8 mouse cellular contexts compared by ENCODE assay signal in genomic region chr2:167596262-167596661, GRCm38 (mm10). TPM values are rescaled to one million over a fixed set of nuclear protein-coding genes. Genes with fewer than 3 reads are reported as not detected.
DNase-seq lines count a peak whose midpoint lies in the region; ATAC-seq lines count a peak whose summit lies in the region.

No protein-coding gene starts in this region.

- DNase-seq in embryo, embryonic 10 days (ENCODE audit: low spot score): peak; percentile 65
- DNase-seq in embryo, embryonic 9.5 days (ENCODE audit: extremely low spot score): no peak
- no peak for DNase-seq in kidney, adult 11 months
- peak; percentile 66 for DNase-seq in 3T3-L1 (ENCODE audit: low read depth, low spot score)
- no peak for DNase-seq in left cerebral cortex, adult 8-10 months (ENCODE audit: low spot score in 2 of 2)
- DNase-seq in gastrocnemius, postnatal 10 days: no peak

- WGBS in kidney, embryonic 14.5 days: 15% methylated on average over 4 of the region's 4 CpGs
- 39% methylated on average over 4 of the region's 4 CpGs for WGBS in intestine, embryonic 15.5 days

- no peak overlapping the region for H3K4me2 ChIP-seq in kidney, embryonic 14.5 days (replicated peaks; ENCODE audit: low read depth, low read length)
- H3K4me2 ChIP-seq in intestine, embryonic 15.5 days (replicated peaks): no peak overlapping the region

- H3K27ac ChIP-seq in kidney, embryonic 14.5 days (ENCODE audit: low read depth, low read length): peak overlapping the region; percentile 93
- peak overlapping the region; percentile 84 for H3K27ac ChIP-seq in intestine, embryonic 15.5 days

- H3K9me3 ChIP-seq in kidney, embryonic 14.5 days (ENCODE audit: control insufficient read depth, low read length): no peaks in the 10 kb centered on the region
- H3K9me3 ChIP-seq in intestine, embryonic 15.5 days: no peaks in the 10 kb centered on the region

- peaks cover 46% of the 10 kb centered on the region for H3K4me1 ChIP-seq in kidney, embryonic 14.5 days (ENCODE audit: control insufficient read depth, insufficient read depth, low read length)
- H3K4me1 ChIP-seq in intestine, embryonic 15.5 days (replicated peaks): peaks cover 56% of the 10 kb centered on the region

- no peaks in the 10 kb centered on the region for H3K36me3 ChIP-seq in kidney, embryonic 14.5 days (ENCODE audit: control insufficient read depth, insufficient read depth, low read length)
- no peaks in the 10 kb centered on the region for H3K36me3 ChIP-seq in intestine, embryonic 15.5 days

- no peaks in the 10 kb centered on the region for H3K27me3 ChIP-seq in kidney, embryonic 14.5 days (ENCODE audit: control insufficient read depth, insufficient read depth, low read length)
- no peaks in the 10 kb centered on the region for H3K27me3 ChIP-seq in intestine, embryonic 15.5 days (replicated peaks)

- ATAC-seq in kidney, embryonic 14.5 days (ENCODE audit: low FRiP score, low TSS enrichment): no peak
- no peak for ATAC-seq in intestine, embryonic 15.5 days

- no peak overlapping the region for H3K4me3 ChIP-seq in kidney, embryonic 14.5 days (ENCODE audit: low read length)
- H3K4me3 ChIP-seq in intestine, embryonic 15.5 days (replicated peaks): no peak overlapping the region

- no peak overlapping the region for H3K9ac ChIP-seq in kidney, embryonic 14.5 days (ENCODE audit: low read depth, low read length)
- H3K9ac ChIP-seq in intestine, embryonic 15.5 days: no peak overlapping the region; the same call in 1 of the 2 replicates

RNA-seq across cellular contexts. Expression of gene Ube2v1, which starts 35.6 kb away (rescaled TPM):
- polyA plus RNA-seq in kidney, embryonic 14.5 days (2014; fragmentation: Nextera tagmentation; extraction: Ambion mirVana): 212 and 283 TPM in 2 replicates
- 268 and 270 TPM in 2 replicates for polyA plus RNA-seq in intestine, embryonic 15.5 days (2015; fragmentation: Nextera tagmentation; extraction: Ambion mirVana)
- total RNA-seq in left cerebral cortex, adult 8-10 months (2022): 100 to 1,000 TPM; 257 to 274 (median 265) TPM
- 100 to 1,000 TPM; 179 to 199 TPM for total RNA-seq in gastrocnemius, postnatal 10 days (2021)

RNA-seq across cellular contexts. Expression of gene Snai1, which starts 58.3 kb away (rescaled TPM):
- 40.4 and 40.8 TPM in 2 replicates for polyA plus RNA-seq in kidney, embryonic 14.5 days (2014; fragmentation: Nextera tagmentation; extraction: Ambion mirVana)
- 14.3 and 16.1 TPM in 2 replicates for polyA plus RNA-seq in intestine, embryonic 15.5 days (2015; fragmentation: Nextera tagmentation; extraction: Ambion mirVana)
- under 1 TPM; 0.48 to 0.93 (median 0.70) TPM for total RNA-seq in left cerebral cortex, adult 8-10 months (2022)
- 1 to 10 TPM; 3.9 to 5.7 TPM for total RNA-seq in gastrocnemius, postnatal 10 days (2021)

Comparison
In these comparisons a context has a peak if more than half of its experiments do, and no peak if none do; other contexts are left out.
1. DNase-seq: peak in embryo, embryonic 10 days (single experiment) and 3T3-L1 (single experiment); none in embryo, embryonic 9.5 days (single experiment), kidney, adult 11 months (single experiment), left cerebral cortex, adult 8-10 months (0 of 2) and gastrocnemius, postnatal 10 days (single experiment).